Mouse (Mus musculus): Measurements from ENCODE around the gene Slc38a11. TPM values are rescaled to one million over a fixed set of nuclear protein-coding genes. Genes with fewer than 3 reads are reported as not detected.

The Slc38a11 gene
- total and polyA plus RNA-seq, 3 experiments: 0.44 to 6.6 TPM; not detected in 1

GRCm38 (mm10) chr2:65285380-65285779 lies 78.5 kb downstream of the Slc38a11 start:
- TF ChIP-seq GATA2 (IDR thresholded peaks at IDR 0.05; ENCODE audit: borderline replicate concordance, low read depth, low read length): no peak
- no peak for TF ChIP-seq GATA1 (IDR thresholded peaks at IDR 0.05; ENCODE audit: borderline replicate concordance, low read length)
- no peak for TF ChIP-seq POLR2AphosphoS5 (IDR thresholded peaks at IDR 0.05; ENCODE audit: insufficient replicate concordance, low read depth, low read length)
- TF ChIP-seq TAL1 (conservative IDR thresholded peaks at IDR 0.05; ENCODE audit: low read depth, low read length): no peak
- TF ChIP-seq CTCF (IDR thresholded peaks at IDR 0.05; ENCODE audit: low read depth, low read length): no peak
- ATAC-seq (ENCODE audit: extremely low read depth, insufficient number of reproducible peaks, low FRiP score, poor library complexity, severe bottlenecking) (no peak), DNase-seq (ENCODE audit: low spot score) (no peak)
- H3K4me1 ChIP-seq (ENCODE audit: insufficient read depth, low read depth, low read length): no peaks in the 10 kb centered on the region
- no peaks in the 10 kb centered on the region for H3K36me3 ChIP-seq (replicated peaks)
- H3K9me3 ChIP-seq (replicated peaks): peaks cover 17% of the 10 kb centered on the region
- no peak overlapping the region for H3K4me3 ChIP-seq (ENCODE audit: low read depth, low read length)
- no peaks in the 10 kb centered on the region for H3K27me3 ChIP-seq (ENCODE audit: insufficient read depth, low read length)

- Histone ChIP-seq H3K4me3 (ENCODE audit: low read depth, low read length) (no peak overlapping the region), H3K9me3 (replicated peaks) (peaks cover 10% of the 10 kb centered on the region), H3K4me1 (ENCODE audit: insufficient read depth, low read depth, low read length) (no peaks in the 10 kb centered on the region), H3K27me3 (ENCODE audit: insufficient read depth, low read length) (no peaks in the 10 kb centered on the region), H3K36me3 (replicated peaks) (no peaks in the 10 kb centered on the region)
- no peak for TF ChIP-seq GATA2 (IDR thresholded peaks at IDR 0.05; ENCODE audit: borderline replicate concordance, low read depth, low read length)
- TF ChIP-seq CTCF (IDR thresholded peaks at IDR 0.05; ENCODE audit: low read depth, low read length): no peak
- TF ChIP-seq GATA1 (IDR thresholded peaks at IDR 0.05; ENCODE audit: borderline replicate concordance, low read length): no peak
- no peak for TF ChIP-seq TAL1 (conservative IDR thresholded peaks at IDR 0.05; ENCODE audit: low read depth, low read length)
- no peak for TF ChIP-seq POLR2AphosphoS5 (IDR thresholded peaks at IDR 0.05; ENCODE audit: insufficient replicate concordance, low read depth, low read length)
- no peak for DNase-seq (ENCODE audit: low spot score)
- no peak for ATAC-seq (ENCODE audit: extremely low read depth, insufficient number of reproducible peaks, low FRiP score, poor library complexity, severe bottlenecking)
Measured at GRCm38 (mm10) chr2:65282979-65283378, 80.9 kb downstream of the Slc38a11 start.

GRCm38 (mm10) chr2:65279029-65279690 lies 84.7 kb downstream of the Slc38a11 start:
- DNase-seq (ENCODE audit: low spot score) (no peak), ATAC-seq (ENCODE audit: extremely low read depth, insufficient number of reproducible peaks, low FRiP score, poor library complexity, severe bottlenecking) (no peak)
- no peaks in the 10 kb centered on the region for H3K4me1 ChIP-seq (ENCODE audit: insufficient read depth, low read depth, low read length)
- peaks cover 14% of the 10 kb centered on the region for H3K9me3 ChIP-seq (replicated peaks)
- no peaks in the 10 kb centered on the region for H3K27me3 ChIP-seq (ENCODE audit: insufficient read depth, low read length)
- H3K36me3 ChIP-seq (replicated peaks): no peaks in the 10 kb centered on the region
- H3K4me3 ChIP-seq (ENCODE audit: low read depth, low read length): no peak overlapping the region
- TF ChIP-seq POLR2AphosphoS5 (IDR thresholded peaks at IDR 0.05; ENCODE audit: insufficient replicate concordance, low read depth, low read length) (no peak), GATA1 (IDR thresholded peaks at IDR 0.05; ENCODE audit: borderline replicate concordance, low read length) (no peak), GATA2 (IDR thresholded peaks at IDR 0.05; ENCODE audit: borderline replicate concordance, low read depth, low read length) (no peak), TAL1 (conservative IDR thresholded peaks at IDR 0.05; ENCODE audit: low read depth, low read length) (no peak), CTCF (IDR thresholded peaks at IDR 0.05; ENCODE audit: low read depth, low read length) (no peak)

GRCm38 (mm10) chr2:65275443-65276061 lies 88.3 kb downstream of the Slc38a11 start:
- H3K36me3 ChIP-seq (replicated peaks): no peaks in the 10 kb centered on the region
- ATAC-seq (ENCODE audit: extremely low read depth, insufficient number of reproducible peaks, low FRiP score, poor library complexity, severe bottlenecking): no peak
- H3K4me3 ChIP-seq (ENCODE audit: low read depth, low read length): no peak overlapping the region
- H3K4me1 ChIP-seq (ENCODE audit: insufficient read depth, low read depth, low read length): no peaks in the 10 kb centered on the region
- DNase-seq (ENCODE audit: low spot score): no peak
- no peak for TF ChIP-seq POLR2AphosphoS5 (IDR thresholded peaks at IDR 0.05; ENCODE audit: insufficient replicate concordance, low read depth, low read length)
- TF ChIP-seq CTCF (IDR thresholded peaks at IDR 0.05; ENCODE audit: low read depth, low read length): no peak
- TF ChIP-seq GATA2 (IDR thresholded peaks at IDR 0.05; ENCODE audit: borderline replicate concordance, low read depth, low read length): no peak
- TF ChIP-seq GATA1 (IDR thresholded peaks at IDR 0.05; ENCODE audit: borderline replicate concordance, low read length): no peak
- no peak for TF ChIP-seq TAL1 (conservative IDR thresholded peaks at IDR 0.05; ENCODE audit: low read depth, low read length)
- H3K9me3 ChIP-seq (replicated peaks): peaks cover 18% of the 10 kb centered on the region
- H3K27me3 ChIP-seq (ENCODE audit: insufficient read depth, low read length): no peaks in the 10 kb centered on the region

- no peaks in the 10 kb centered on the region for H3K27me3 ChIP-seq (ENCODE audit: insufficient read depth, low read length)
- ATAC-seq (ENCODE audit: extremely low read depth, insufficient number of reproducible peaks, low FRiP score, poor library complexity, severe bottlenecking): no peak
- H3K4me1 ChIP-seq (ENCODE audit: insufficient read depth, low read depth, low read length): no peaks in the 10 kb centered on the region
- H3K4me3 ChIP-seq (ENCODE audit: low read depth, low read length): no peak overlapping the region
- peaks cover 18% of the 10 kb centered on the region for H3K9me3 ChIP-seq (replicated peaks)
- TF ChIP-seq GATA1 (IDR thresholded peaks at IDR 0.05; ENCODE audit: borderline replicate concordance, low read length): no peak
- TF ChIP-seq TAL1 (conservative IDR thresholded peaks at IDR 0.05; ENCODE audit: low read depth, low read length): no peak
- TF ChIP-seq POLR2AphosphoS5 (IDR thresholded peaks at IDR 0.05; ENCODE audit: insufficient replicate concordance, low read depth, low read length): no peak
- TF ChIP-seq CTCF (IDR thresholded peaks at IDR 0.05; ENCODE audit: low read depth, low read length): no peak
- TF ChIP-seq GATA2 (IDR thresholded peaks at IDR 0.05; ENCODE audit: borderline replicate concordance, low read depth, low read length): no peak
- H3K36me3 ChIP-seq (replicated peaks): no peaks in the 10 kb centered on the region
- no peak for DNase-seq (ENCODE audit: low spot score)
Measured at GRCm38 (mm10) chr2:65273910-65274309, 89.9 kb downstream of the Slc38a11 start.

- ATAC-seq (ENCODE audit: extremely low read depth, insufficient number of reproducible peaks, low FRiP score, poor library complexity, severe bottlenecking): no peak
- TF ChIP-seq CTCF (IDR thresholded peaks at IDR 0.05; ENCODE audit: low read depth, low read length): no peak
- no peak for TF ChIP-seq GATA2 (IDR thresholded peaks at IDR 0.05; ENCODE audit: borderline replicate concordance, low read depth, low read length)
- no peak for TF ChIP-seq POLR2AphosphoS5 (IDR thresholded peaks at IDR 0.05; ENCODE audit: insufficient replicate concordance, low read depth, low read length)
- TF ChIP-seq GATA1 (IDR thresholded peaks at IDR 0.05; ENCODE audit: borderline replicate concordance, low read length): no peak
- TF ChIP-seq TAL1 (conservative IDR thresholded peaks at IDR 0.05; ENCODE audit: low read depth, low read length): no peak
- Histone ChIP-seq H3K9me3 (replicated peaks) (peaks cover 12% of the 10 kb centered on the region), H3K36me3 (replicated peaks) (no peaks in the 10 kb centered on the region), H3K27me3 (ENCODE audit: insufficient read depth, low read length) (no peaks in the 10 kb centered on the region), H3K4me3 (ENCODE audit: low read depth, low read length) (no peak overlapping the region), H3K4me1 (ENCODE audit: insufficient read depth, low read depth, low read length) (no peaks in the 10 kb centered on the region)
- no peak for DNase-seq (ENCODE audit: low spot score)
Measured at GRCm38 (mm10) chr2:65268731-65269130, 95.1 kb downstream of the Slc38a11 start.

All from G1E (cell line).